Mouse (Mus musculus): ENCODE measurements around the gene G430095P16Rik.

The G430095P16Rik gene

DNA sequence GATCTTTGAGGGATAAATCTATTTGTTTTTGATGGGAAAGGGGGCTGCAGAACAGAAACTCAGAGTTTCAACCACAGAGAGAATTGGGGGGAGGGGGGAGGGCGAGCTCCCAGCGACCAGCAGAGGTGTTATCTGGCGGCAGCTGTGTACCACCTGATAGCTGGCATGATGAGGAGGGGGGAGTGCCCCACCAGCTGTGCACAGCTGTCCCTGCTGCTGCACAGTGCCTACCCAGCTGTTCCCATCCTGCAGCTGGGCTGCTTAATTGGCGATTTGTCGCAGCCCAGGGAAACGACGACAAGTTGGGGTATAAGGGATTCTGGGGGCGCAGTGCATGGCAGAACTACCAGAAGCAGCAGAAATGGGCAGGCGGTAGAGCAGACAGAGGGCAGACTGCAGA is 1.9 kb downstream of the G430095P16Rik start:
- DNase-seq, result no peak

- no peak for DNase-seq
These were observed 2.6 kb downstream of the G430095P16Rik start for GRCm38 (mm10) chr8:84725246-84725940.

GRCm38 (mm10) chr8:84725941-84726259 is 3.1 kb downstream of the G430095P16Rik start:
- DNase-seq, result no peak

- no peak for DNase-seq
These were observed 5.7 kb downstream of the G430095P16Rik start for GRCm38 (mm10) chr8:84728474-84728873.

GRCm38 (mm10) chr8:84729921-84730362 is 7.1 kb downstream of the G430095P16Rik start:
- no peak for DNase-seq

DNA sequence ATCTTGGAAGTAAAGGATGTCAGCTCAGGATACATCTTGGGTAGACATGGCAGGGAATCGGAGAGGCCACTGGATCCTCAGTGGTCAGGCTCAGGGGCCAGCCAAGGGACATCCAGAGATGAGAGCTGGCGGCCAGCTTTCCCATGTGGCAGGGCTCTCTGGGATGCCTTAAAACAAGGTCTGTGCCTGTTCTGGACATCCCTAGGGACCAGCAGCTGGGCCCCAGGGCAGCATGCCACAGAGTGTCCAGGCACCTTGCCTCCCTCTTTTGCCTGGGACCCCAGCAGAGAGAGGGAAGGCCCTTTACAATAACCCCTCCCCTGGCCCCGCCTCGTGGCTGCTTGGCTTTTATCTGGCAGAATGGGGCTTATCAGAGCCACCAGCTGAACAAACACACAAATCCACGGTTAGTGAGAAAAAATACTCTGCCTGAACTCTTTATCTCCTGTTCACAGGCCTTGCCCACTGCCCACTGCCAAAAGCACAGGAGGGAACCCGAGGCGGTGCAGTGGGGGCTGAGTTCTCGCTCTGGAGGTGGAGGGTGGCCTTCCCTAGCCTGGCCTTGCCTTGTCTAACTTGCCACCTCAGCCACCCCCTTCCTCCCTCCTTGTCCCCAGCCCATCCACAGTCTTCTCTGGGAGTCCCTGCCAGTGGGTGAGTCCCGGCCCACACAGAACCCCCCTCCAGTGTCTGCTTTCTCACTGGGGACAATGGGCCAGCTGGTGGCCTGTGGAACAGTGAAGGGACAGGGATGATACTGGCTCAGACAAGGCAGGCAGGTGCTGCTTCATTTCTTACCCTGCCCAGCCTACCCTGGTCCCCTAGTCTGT is 7.9 kb downstream of the G430095P16Rik start:
- DNase-seq, result no peak

GRCm38 (mm10) chr8:84731371-84732177 is 8.8 kb downstream of the G430095P16Rik start:
- DNase-seq, result no peak

GRCm38 (mm10) chr8:84732545-84732944 is 9.7 kb downstream of the G430095P16Rik start:
- no peak for DNase-seq

DNA sequence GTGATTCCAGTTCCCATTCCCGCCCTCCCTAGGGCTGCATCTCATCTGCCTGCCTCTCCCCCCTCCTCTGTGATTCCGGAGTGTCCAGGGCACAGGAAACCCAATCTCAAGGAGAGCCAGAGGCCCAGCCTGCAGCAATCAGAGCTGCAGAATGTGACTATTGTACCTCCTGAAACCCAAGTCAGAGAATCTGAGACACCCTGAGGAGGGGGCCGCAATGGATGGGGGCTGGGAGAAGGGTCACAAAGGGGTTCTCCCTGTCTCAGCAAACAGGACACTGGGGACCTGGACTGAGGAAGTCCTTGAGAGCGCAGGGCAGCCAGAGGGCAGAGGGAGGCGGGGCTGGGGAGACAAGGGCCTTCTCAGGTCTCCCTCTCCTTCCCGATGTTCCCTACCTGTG is 10.2 kb downstream of the G430095P16Rik start:
- no peak for DNase-seq

- no peak for DNase-seq
These were observed 11.2 kb downstream of the G430095P16Rik start for GRCm38 (mm10) chr8:84733959-84734358.

GRCm38 (mm10) chr8:84734680-84735079 is 11.9 kb downstream of the G430095P16Rik start:
- DNase-seq, result no peak

DNA sequence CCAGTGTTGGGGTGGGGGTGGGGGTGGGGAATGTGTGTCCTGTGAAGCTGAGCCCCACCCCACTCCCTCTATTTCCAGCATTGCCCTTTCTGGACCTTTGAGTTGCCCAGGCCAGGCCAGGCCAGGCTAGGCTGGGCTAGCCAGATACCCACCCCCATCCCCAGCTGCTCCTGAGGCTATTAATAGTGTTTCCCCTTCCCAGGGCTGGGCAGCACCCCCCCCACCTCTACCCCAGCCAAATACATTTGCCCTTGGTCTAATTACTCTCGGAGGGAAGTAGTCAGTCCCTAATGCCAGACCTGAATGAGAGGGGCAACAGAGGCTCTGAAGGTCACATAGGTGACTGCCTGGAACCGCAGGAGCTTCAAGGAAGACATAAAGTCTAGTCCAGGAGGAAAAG is 12.8 kb downstream of the G430095P16Rik start:
- no peak for DNase-seq

- no peak for DNase-seq
These were observed 13.7 kb downstream of the G430095P16Rik start for GRCm38 (mm10) chr8:84736521-84736920.

DNA sequence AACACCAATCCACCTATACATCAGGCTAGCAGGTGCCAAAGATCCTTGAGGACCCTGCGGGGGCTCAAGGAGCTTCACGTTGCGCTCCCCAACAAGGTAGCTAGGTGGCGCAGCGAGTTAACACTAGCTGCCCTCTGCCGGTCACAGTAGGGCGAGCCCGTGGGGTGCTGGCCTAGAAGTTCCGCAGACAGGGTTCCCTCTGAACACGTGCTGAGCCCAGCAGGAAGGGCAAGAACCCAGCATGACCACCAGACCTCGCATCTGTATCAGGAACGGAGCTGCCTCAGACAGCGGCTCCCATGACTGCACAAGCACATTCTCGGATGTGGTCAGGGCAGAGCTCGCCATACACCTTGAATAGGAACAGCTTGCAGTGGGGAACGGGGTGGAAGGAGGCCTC is 14.8 kb downstream of the G430095P16Rik start:
- peak; percentile 74 for DNase-seq

GRCm38 (mm10) chr8:84738266-84738665 is 15.5 kb downstream of the G430095P16Rik start:
- no peak for DNase-seq

GRCm38 (mm10) chr8:84738715-84739400 is 16.1 kb downstream of the G430095P16Rik start:
- no peak for DNase-seq

- DNase-seq, result no peak
These were observed 16.6 kb downstream of the G430095P16Rik start for GRCm38 (mm10) chr8:84739401-84739742.

DNA sequence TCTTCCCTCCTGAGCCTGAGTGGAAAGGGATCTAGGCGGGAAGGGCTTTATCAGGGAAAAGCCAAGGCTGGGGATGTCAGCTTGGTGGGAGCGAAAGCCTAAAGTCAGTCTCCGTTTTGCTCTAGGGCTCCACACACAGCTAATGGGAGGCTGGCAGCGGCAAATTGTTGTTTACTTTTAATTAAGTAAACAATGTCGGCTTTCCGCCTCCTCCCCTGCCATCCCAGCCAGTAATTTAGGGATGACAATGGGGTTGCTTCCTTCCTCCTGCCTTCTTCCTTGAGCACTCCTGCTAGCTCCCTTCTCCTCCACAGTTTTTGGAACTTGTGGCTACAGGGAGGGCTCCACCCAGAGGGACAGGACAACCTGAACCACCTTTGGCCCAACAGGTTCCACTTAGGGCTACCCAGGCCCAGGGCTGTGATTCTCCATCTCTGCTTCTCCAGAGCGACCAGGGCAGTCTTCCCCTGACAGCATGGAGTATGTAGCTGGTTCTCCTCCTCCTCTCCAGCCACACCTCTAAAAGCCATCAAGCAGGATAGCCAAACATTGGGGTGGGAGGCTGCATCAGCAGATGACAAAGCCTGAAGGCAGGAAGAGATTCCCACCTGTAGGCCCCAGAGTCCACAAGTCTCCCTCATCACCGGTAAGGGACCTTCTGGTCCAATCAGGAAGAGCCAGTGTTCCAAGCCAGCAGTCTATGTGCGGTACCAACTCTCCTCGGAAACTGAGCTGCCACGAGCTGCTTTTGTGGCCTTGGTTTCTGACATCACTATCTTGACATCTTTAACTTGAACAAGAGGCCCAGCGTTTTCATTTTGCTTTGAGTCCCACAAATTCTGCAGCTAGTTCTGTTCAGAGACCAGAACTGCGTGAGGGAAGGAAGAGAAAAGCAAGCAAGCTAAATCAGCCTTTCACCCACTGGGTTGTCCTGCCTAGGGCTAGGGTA is 18.4 kb downstream of the G430095P16Rik start:
- DNase-seq, result no peak

- no peak for DNase-seq
These were observed 19.6 kb downstream of the G430095P16Rik start for GRCm38 (mm10) chr8:84742171-84743053.

GRCm38 (mm10) chr8:84743054-84743415 is 20.2 kb downstream of the G430095P16Rik start:
- DNase-seq, result no peak
